Mouse (Mus musculus): ENCODE data around the gene Ski. TPM values are rescaled to one million over a fixed set of nuclear protein-coding genes. Genes with fewer than 3 reads are reported as not detected.

The Ski gene
- polyA plus RNA-seq, 1 experiment from 2014 or later: 21.5 TPM

- Histone ChIP-seq H3K36me3 (no peaks in the 10 kb centered on the region), H3K9ac (0 out of 2 replicates have a peak overlapping the region, but pooled peaks have one; percentile 32), H3K9me3 (no peaks in the 10 kb centered on the region), H3K27me3 (no peaks in the 10 kb centered on the region), H3K27ac (peak overlapping the region; percentile 99), H3K4me2 (peak overlapping the region; percentile 27), H3K4me3 (no peak overlapping the region), H3K4me1 (peaks cover 68% of the 10 kb centered on the region)
- ATAC-seq (ENCODE audit: insufficient number of reproducible peaks, insufficient read depth, low FRiP score, low TSS enrichment, low read depth): no peak
- 39% methylated on average over 4 of the region's 4 CpGs for WGBS
Measured at GRCm38 (mm10) chr4:155144548-155145180, 77.7 kb downstream of the Ski start.

DNA sequence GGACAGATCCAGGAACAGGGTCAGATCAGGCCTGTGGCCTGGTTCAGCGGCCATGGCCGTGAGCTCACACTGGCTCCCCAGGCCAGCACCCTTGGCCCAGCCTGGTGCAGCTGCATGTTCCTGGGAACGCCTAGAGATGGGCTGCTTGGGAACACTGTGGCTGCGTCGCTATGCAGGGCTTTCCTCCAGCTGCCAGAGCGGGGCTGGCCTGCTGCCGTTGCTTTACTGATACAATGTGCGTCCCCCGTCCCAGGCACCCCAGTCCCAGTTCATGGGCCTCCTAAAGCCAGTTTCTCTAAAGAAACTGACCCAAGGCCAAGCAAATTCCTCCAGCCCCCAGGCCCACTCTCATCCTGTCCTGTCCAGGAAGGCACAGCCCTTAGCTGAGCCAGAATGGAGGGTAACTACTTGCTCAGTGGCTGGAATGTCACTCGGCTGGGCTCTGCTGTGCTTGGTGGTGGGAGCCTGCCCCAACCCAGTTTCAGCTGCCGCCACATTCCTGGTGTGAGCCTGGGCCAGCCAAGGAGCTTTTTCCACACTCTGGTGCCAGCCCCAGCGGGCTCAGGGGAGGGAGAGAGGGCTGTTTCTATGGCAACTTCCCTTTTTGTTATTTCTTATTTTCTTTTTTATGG lies 78.4 kb downstream of the Ski start:
- peak overlapping the region; percentile 61 for H3K9ac ChIP-seq
- H3K4me2 ChIP-seq: peak overlapping the region; percentile 27
- no peaks in the 10 kb centered on the region for H3K36me3 ChIP-seq
- peaks cover 67% of the 10 kb centered on the region for H3K4me1 ChIP-seq
- no peaks in the 10 kb centered on the region for H3K27me3 ChIP-seq
- peak overlapping the region; percentile 99 for H3K27ac ChIP-seq
- ATAC-seq (ENCODE audit: insufficient number of reproducible peaks, insufficient read depth, low FRiP score, low TSS enrichment, low read depth): peak; percentile 88
- WGBS: 34% methylated on average over 12 of the region's 12 CpGs
- no peaks in the 10 kb centered on the region for H3K9me3 ChIP-seq
- H3K4me3 ChIP-seq: no peak overlapping the region

- Histone ChIP-seq H3K36me3 (no peaks in the 10 kb centered on the region), H3K27me3 (no peaks in the 10 kb centered on the region), H3K27ac (peak overlapping the region; percentile 99), H3K4me3 (no peak overlapping the region), H3K4me1 (peaks cover 69% of the 10 kb centered on the region), H3K4me2 (peak overlapping the region; percentile 27), H3K9me3 (no peaks in the 10 kb centered on the region), H3K9ac (peak overlapping the region; percentile 61)
- no peak for ATAC-seq (ENCODE audit: insufficient number of reproducible peaks, insufficient read depth, low FRiP score, low TSS enrichment, low read depth)
- 49% methylated on average over 2 of the region's 2 CpGs for WGBS
Measured at GRCm38 (mm10) chr4:155143411-155143810, 79.0 kb downstream of the Ski start.

DNA sequence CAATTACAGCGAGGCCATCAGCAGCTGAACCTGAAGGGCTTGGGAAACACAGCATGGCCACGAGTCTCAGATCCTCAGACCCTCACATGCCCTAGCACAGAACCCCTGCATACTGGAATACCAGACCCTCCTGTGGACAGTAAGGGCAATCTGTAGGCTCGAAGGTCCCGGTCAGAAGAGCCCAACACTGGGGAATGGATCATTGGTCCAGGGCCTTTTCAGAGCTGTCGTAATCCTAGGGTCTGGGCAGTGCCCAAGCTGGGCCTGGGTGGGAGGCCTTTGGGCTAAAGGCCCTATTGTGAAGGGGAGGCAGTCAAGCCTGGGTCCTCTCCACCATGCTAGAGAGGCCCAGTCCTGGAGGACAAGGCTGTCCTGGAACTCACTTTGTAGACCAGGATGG lies 79.6 kb downstream of the Ski start:
- Histone ChIP-seq H3K9me3 (no peaks in the 10 kb centered on the region), H3K27ac (peak overlapping the region; percentile 99), H3K4me2 (no peak overlapping the region), H3K27me3 (no peaks in the 10 kb centered on the region), H3K36me3 (no peaks in the 10 kb centered on the region), H3K4me1 (peaks cover 75% of the 10 kb centered on the region), H3K9ac (no peak overlapping the region), H3K4me3 (no peak overlapping the region)
- WGBS: 98% methylated on average over 5 of the region's 5 CpGs
- no peak for ATAC-seq (ENCODE audit: insufficient number of reproducible peaks, insufficient read depth, low FRiP score, low TSS enrichment, low read depth)

GRCm38 (mm10) chr4:155140795-155141265 lies 81.6 kb downstream of the Ski start:
- Histone ChIP-seq H3K4me1 (peaks cover 78% of the 10 kb centered on the region), H3K9me3 (no peaks in the 10 kb centered on the region), H3K36me3 (no peaks in the 10 kb centered on the region), H3K27me3 (no peaks in the 10 kb centered on the region), H3K27ac (no peak overlapping the region), H3K4me2 (no peak overlapping the region), H3K4me3 (no peak overlapping the region), H3K9ac (no peak overlapping the region)
- ATAC-seq (ENCODE audit: insufficient number of reproducible peaks, insufficient read depth, low FRiP score, low TSS enrichment, low read depth): no peak
- WGBS: 45% methylated on average over 12 of the region's 12 CpGs

GRCm38 (mm10) chr4:155140150-155140549 lies 82.2 kb downstream of the Ski start:
- H3K27me3 ChIP-seq: no peaks in the 10 kb centered on the region
- H3K9ac ChIP-seq: peak overlapping the region; percentile 21; the same call in 1 of the 2 replicates
- peaks cover 78% of the 10 kb centered on the region for H3K4me1 ChIP-seq
- no peaks in the 10 kb centered on the region for H3K36me3 ChIP-seq
- no peak overlapping the region for H3K4me2 ChIP-seq
- ATAC-seq (ENCODE audit: insufficient number of reproducible peaks, insufficient read depth, low FRiP score, low TSS enrichment, low read depth): no peak
- H3K9me3 ChIP-seq: no peaks in the 10 kb centered on the region
- H3K27ac ChIP-seq: no peak overlapping the region
- WGBS: 65% methylated on average over 2 of the region's 2 CpGs
- H3K4me3 ChIP-seq: no peak overlapping the region

GRCm38 (mm10) chr4:155139281-155140045 lies 82.9 kb downstream of the Ski start:
- H3K27me3 ChIP-seq: no peaks in the 10 kb centered on the region
- no peak overlapping the region for H3K4me3 ChIP-seq
- H3K9ac ChIP-seq: no peak overlapping the region
- H3K9me3 ChIP-seq: no peaks in the 10 kb centered on the region
- peaks cover 78% of the 10 kb centered on the region for H3K4me1 ChIP-seq
- no peak overlapping the region for H3K4me2 ChIP-seq
- 0 out of 2 replicates have a peak overlapping the region, but pooled peaks have one; percentile 28 for H3K27ac ChIP-seq
- H3K36me3 ChIP-seq: no peaks in the 10 kb centered on the region
- no peak for ATAC-seq (ENCODE audit: insufficient number of reproducible peaks, insufficient read depth, low FRiP score, low TSS enrichment, low read depth)
- 71% methylated on average over 12 of the region's 12 CpGs for WGBS

DNA sequence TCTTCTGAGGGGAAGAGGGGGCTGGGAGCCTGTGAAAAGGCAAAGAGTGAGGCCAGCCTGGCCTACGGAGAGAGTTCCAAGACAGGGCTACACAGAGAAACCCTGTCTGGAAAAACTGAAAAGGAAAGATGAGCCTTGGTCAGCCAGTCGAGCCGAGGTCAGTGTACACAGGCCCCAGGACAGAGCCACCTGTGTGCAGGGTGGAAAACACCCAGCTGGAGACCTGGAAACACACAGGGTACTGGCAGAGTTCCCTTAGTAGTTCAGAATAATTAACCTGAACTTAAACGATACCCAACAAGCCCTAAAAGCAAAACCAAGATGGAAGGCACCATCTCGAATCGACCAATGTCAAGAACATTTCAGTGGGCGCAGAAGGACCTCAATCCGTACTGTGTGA lies 83.9 kb downstream of the Ski start:
- peak overlapping the region; percentile 28; the same call in 1 of the 2 replicates for H3K27ac ChIP-seq

DNA sequence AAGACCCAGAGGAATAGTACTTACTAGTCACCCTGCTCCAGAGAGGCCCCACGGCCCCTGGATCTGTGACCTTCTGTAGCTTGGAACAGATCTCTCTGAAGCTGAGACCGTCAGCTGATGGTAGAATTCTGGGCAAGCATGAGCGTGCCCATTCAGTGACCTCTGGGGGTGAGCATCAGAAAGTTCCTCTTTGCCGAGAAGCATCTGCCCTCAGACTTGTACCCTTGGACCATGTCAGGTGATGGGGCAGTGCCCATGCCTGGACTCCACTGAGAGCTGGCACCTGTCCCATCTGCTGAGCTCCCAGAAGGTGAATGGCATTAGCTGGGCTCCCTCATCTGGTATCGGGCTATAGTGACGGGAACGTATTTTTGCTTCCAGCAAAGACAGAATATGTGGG lies 84.5 kb downstream of the Ski start:
- Histone ChIP-seq H3K36me3 (no peaks in the 10 kb centered on the region), H3K4me1 (peaks cover 78% of the 10 kb centered on the region), H3K4me2 (no peak overlapping the region), H3K4me3 (no peak overlapping the region), H3K27ac (no peak overlapping the region), H3K27me3 (no peaks in the 10 kb centered on the region), H3K9ac (no peak overlapping the region), H3K9me3 (no peaks in the 10 kb centered on the region)
- 75% methylated on average over 7 of the region's 7 CpGs for WGBS
- ATAC-seq (ENCODE audit: insufficient number of reproducible peaks, insufficient read depth, low FRiP score, low TSS enrichment, low read depth): no peak

More for the DNA sequence above, 83.9 kb downstream of the Ski start:
- H3K4me2 ChIP-seq: no peak overlapping the region
- H3K4me1 ChIP-seq: peaks cover 78% of the 10 kb centered on the region
- no peak overlapping the region for H3K4me3 ChIP-seq
- no peaks in the 10 kb centered on the region for H3K27me3 ChIP-seq
- H3K9me3 ChIP-seq: no peaks in the 10 kb centered on the region
- H3K9ac ChIP-seq: no peak overlapping the region
- H3K36me3 ChIP-seq: no peaks in the 10 kb centered on the region
- 83% methylated on average over 8 of the region's 8 CpGs for WGBS
- ATAC-seq (ENCODE audit: insufficient number of reproducible peaks, insufficient read depth, low FRiP score, low TSS enrichment, low read depth): no peak

DNA sequence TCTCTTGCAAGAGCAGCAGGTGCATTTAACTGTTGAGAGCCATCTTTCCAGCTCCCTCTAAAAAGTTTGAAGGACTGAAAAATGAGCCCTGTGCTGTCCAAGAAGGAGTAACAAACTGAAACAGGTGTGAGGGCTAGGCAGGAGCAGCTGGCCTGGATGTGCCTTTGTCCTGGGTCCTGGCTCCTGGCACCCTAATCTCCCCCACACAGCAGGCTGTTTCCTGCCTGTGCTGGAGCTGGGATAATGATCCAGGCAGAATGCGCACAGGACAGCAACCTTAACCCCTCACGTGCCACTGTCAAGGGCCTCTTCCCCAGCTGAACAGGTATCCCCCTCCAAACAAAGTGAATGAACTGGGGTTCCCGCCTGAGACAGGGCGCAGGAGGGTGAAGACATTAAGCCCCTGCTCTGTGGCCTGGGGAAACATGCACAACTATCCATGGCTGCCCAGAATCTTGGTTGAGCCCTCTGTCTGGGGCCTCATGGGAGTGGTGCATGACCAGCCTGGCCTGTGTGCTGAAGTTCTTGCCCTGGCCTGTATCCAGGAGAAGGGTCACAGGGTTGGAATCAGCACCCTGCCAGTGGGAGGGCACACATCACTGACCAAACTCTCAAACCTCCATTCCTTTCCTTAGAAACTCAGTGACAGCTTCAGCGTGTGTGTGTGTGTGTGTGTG lies 86.3 kb downstream of the Ski start:
- H3K4me3 ChIP-seq: no peak overlapping the region
- peaks cover 72% of the 10 kb centered on the region for H3K4me1 ChIP-seq
- no peaks in the 10 kb centered on the region for H3K27me3 ChIP-seq
- 56% methylated on average over 5 of the region's 5 CpGs for WGBS
- no peak overlapping the region for H3K4me2 ChIP-seq
- no peaks in the 10 kb centered on the region for H3K36me3 ChIP-seq
- ATAC-seq (ENCODE audit: insufficient number of reproducible peaks, insufficient read depth, low FRiP score, low TSS enrichment, low read depth): no peak
- no peaks in the 10 kb centered on the region for H3K9me3 ChIP-seq
- no peak overlapping the region for H3K9ac ChIP-seq
- H3K27ac ChIP-seq: no peak overlapping the region

DNA sequence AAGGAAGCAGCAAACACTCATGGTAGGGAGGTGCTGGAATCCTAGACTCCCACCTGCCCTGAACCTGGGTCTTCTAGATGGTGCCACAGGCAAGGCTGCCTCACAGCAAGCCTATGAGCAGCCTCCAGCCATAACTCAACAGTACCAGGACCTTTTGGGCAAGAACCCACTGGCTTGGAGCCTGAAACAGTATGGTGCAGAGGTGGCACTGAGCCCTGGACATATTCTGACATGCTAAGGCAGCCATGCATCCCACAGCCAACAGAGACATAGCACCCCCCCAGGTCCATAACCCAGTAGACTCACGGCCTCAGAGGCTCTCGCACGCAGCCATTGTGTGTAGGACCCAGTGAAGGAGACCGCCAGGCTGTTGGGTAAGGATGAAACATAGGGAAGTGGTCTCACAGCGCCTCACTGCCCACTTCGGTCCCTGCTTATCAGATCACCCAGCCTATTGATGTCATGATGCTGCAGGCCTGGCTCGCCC lies 87.7 kb downstream of the Ski start:
- no peak for ATAC-seq (ENCODE audit: insufficient number of reproducible peaks, insufficient read depth, low FRiP score, low TSS enrichment, low read depth)

More for the DNA sequence above, 87.7 kb downstream of the Ski start:
- peak overlapping the region; percentile 86 for H3K27ac ChIP-seq
- no peak overlapping the region for H3K4me3 ChIP-seq
- H3K27me3 ChIP-seq: no peaks in the 10 kb centered on the region
- no peaks in the 10 kb centered on the region for H3K9me3 ChIP-seq
- 79% methylated on average over 7 of the region's 7 CpGs for WGBS
- 0 out of 2 replicates have a peak overlapping the region, but pooled peaks have one; percentile 21 for H3K9ac ChIP-seq
- no peak overlapping the region for H3K4me2 ChIP-seq
- H3K36me3 ChIP-seq: no peaks in the 10 kb centered on the region
- peaks cover 72% of the 10 kb centered on the region for H3K4me1 ChIP-seq

All from embryonic facial prominence, embryonic 13.5 days (tissue).